Comparison of ENCODE assay signal across 10 mouse cellular contexts in genomic region chr12:103214270-103214669, GRCm38 (mm10). TPM values are rescaled to one million over a fixed set of nuclear protein-coding genes. Genes with fewer than 3 reads are reported as not detected.
DNase-seq lines count a peak whose midpoint lies in the region; ATAC-seq and TF ChIP-seq lines count a peak whose summit lies in the region.
"Had no signal": no experiment of that assay in that cellular context is flagged by ENCODE, and none has a peak within 500 bp of the region (broad histone marks: within the 10 kb centered on the region; RNA-seq: fewer than 3 reads in every experiment).

No protein-coding gene starts in this region.

- H3K9me3 ChIP-seq in lung, postnatal 0 days (ENCODE audit: low read length) = no peaks in the 10 kb centered on the region
- no peaks in the 10 kb centered on the region for H3K9me3 ChIP-seq in hindbrain, embryonic 14.5 days (ENCODE audit: control insufficient read depth, low read length)
- H3K9me3 ChIP-seq in neural tube, embryonic 13.5 days = no peaks in the 10 kb centered on the region
- H3K9me3 ChIP-seq: embryonic facial prominence, embryonic 12.5 days had no signal

- no peaks in the 10 kb centered on the region for H3K36me3 ChIP-seq in lung, postnatal 0 days (ENCODE audit: insufficient read depth, low read length)
- H3K36me3 ChIP-seq in hindbrain, embryonic 14.5 days (replicated peaks; ENCODE audit: control insufficient read depth, insufficient read depth) = no peaks in the 10 kb centered on the region
- H3K36me3 ChIP-seq in neural tube, embryonic 13.5 days = no peaks in the 10 kb centered on the region
- H3K36me3 ChIP-seq: embryonic facial prominence, embryonic 12.5 days had no signal

- 33% methylated on average over 10 of the region's 10 CpGs for WGBS in lung, postnatal 0 days
- 30% methylated on average over 10 of the region's 10 CpGs for WGBS in hindbrain, embryonic 14.5 days
- WGBS in neural tube, embryonic 13.5 days = 27% methylated on average over 10 of the region's 10 CpGs

- no peak for TF ChIP-seq CTCF in lung, postnatal 0 days (IDR thresholded peaks at IDR 0.05)

- no peak overlapping the region for H3K4me2 ChIP-seq in lung, postnatal 0 days (replicated peaks; ENCODE audit: low read depth, low read length)
- H3K4me2 ChIP-seq in hindbrain, embryonic 14.5 days (replicated peaks) = no peak overlapping the region
- 0 out of 2 replicates have a peak overlapping the region, but pooled peaks have one; percentile 18 for H3K4me2 ChIP-seq in neural tube, embryonic 13.5 days
- H3K4me2 ChIP-seq: embryonic facial prominence, embryonic 12.5 days had no signal

- no peaks in the 10 kb centered on the region for H3K4me1 ChIP-seq in lung, postnatal 0 days (ENCODE audit: insufficient read depth, low read depth, low read length)
- H3K4me1 ChIP-seq in hindbrain, embryonic 14.5 days (replicated peaks; ENCODE audit: control insufficient read depth, insufficient read depth, low read length) = peaks cover 16% of the 10 kb centered on the region
- H3K4me1 ChIP-seq in neural tube, embryonic 13.5 days (replicated peaks) = peaks cover 38% of the 10 kb centered on the region

- H3K4me3 ChIP-seq in lung, postnatal 0 days (ENCODE audit: low read depth, low read length) = no peak overlapping the region
- H3K4me3 ChIP-seq in hindbrain, embryonic 14.5 days (replicated peaks; ENCODE audit: low read length) = no peak overlapping the region
- no peak overlapping the region for H3K4me3 ChIP-seq in neural tube, embryonic 13.5 days
- H3K4me3 ChIP-seq: embryonic facial prominence, embryonic 12.5 days had no signal

- ATAC-seq in lung, postnatal 0 days = peak; percentile 41
- ATAC-seq in hindbrain, embryonic 14.5 days (ENCODE audit: low FRiP score) = peak; percentile 57; the same call in 1 of the 2 replicates
- peak; percentile 75 for ATAC-seq in neural tube, embryonic 13.5 days (ENCODE audit: low read depth)
- no peak for ATAC-seq in monocyte, adult 5-6 weeks (replicated peaks; ENCODE audit: insufficient number of reproducible peaks, low FRiP score, low TSS enrichment, poor library complexity, severe bottlenecking)

- DNase-seq in cerebellum, postnatal 14 days = peak; percentile 57 to 72
- DNase-seq in cerebellum, adult 8-10 months = no peak
- peak; percentile 11 for DNase-seq in lung, postnatal 0 days (ENCODE audit: low spot score)
- DNase-seq in lung, adult 18-20 months = no peak
- peak; percentile 50 for DNase-seq in hindbrain, embryonic 14.5 days (ENCODE audit: low spot score)
- DNase-seq in spleen, postnatal 14 days (ENCODE audit: low spot score in 2 of 2) = no peak
- DNase-seq: thymus, postnatal 25 days had no signal

- H3K27ac ChIP-seq in lung, postnatal 0 days (ENCODE audit: low read length) = no peak overlapping the region
- H3K27ac ChIP-seq in hindbrain, embryonic 14.5 days = peak overlapping the region; percentile 29; the same call in 1 of the 2 replicates
- H3K27ac ChIP-seq in neural tube, embryonic 13.5 days (replicated peaks) = peak overlapping the region; percentile 76
- H3K27ac ChIP-seq: embryonic facial prominence, embryonic 12.5 days had no signal

- TF ChIP-seq EP300 in lung, postnatal 0 days (IDR thresholded peaks at IDR 0.05) = no peak

- no peak overlapping the region for H3K9ac ChIP-seq in lung, postnatal 0 days (replicated peaks; ENCODE audit: low read depth)
- H3K9ac ChIP-seq in hindbrain, embryonic 14.5 days = no peak overlapping the region
- no peak overlapping the region for H3K9ac ChIP-seq in neural tube, embryonic 13.5 days
- H3K9ac ChIP-seq: embryonic facial prominence, embryonic 12.5 days had no signal

- no peaks in the 10 kb centered on the region for H3K27me3 ChIP-seq in lung, postnatal 0 days (replicated peaks; ENCODE audit: insufficient read depth, low read length)
- H3K27me3 ChIP-seq in hindbrain, embryonic 14.5 days (ENCODE audit: control insufficient read depth, insufficient read depth, low read length) = no peaks in the 10 kb centered on the region
- no peaks in the 10 kb centered on the region for H3K27me3 ChIP-seq in neural tube, embryonic 13.5 days

RNA-seq across cellular contexts. Expression of gene Prima1, which starts 27.7 kb away (rescaled TPM):
- polyA plus RNA-seq in lung, postnatal 0 days (2015; fragmentation: Nextera tagmentation; extraction: Ambion mirVana) = 0.13 TPM in 1 of 2 replicates, not detected in the other
- 1.5 and 1.9 TPM in 2 replicates for polyA plus RNA-seq in hindbrain, embryonic 14.5 days (2014; fragmentation: Nextera tagmentation; extraction: Ambion mirVana)
- 2.4 and 3.8 TPM in 2 replicates for polyA plus RNA-seq in neural tube, embryonic 13.5 days (2015; fragmentation: Nextera tagmentation; extraction: Ambion mirVana)
- not detected in 3 replicates for total RNA-seq in monocyte, adult 5-6 weeks (2017)

Comparison
In these comparisons a context has a peak if more than half of its experiments do, and no peak if none do; other contexts are left out.
1. DNase-seq: peak in cerebellum, postnatal 14 days (2 of 2), lung, postnatal 0 days (single experiment) and hindbrain, embryonic 14.5 days (single experiment); none in cerebellum, adult 8-10 months (single experiment), lung, adult 18-20 months (0 of 2) and spleen, postnatal 14 days (0 of 2).